Mouse (Mus musculus) thymus, postnatal 36 days (tissue): ENCODE data around the gene Armc8.
A peak's percentile ranks its signal among the peaks of the same experiment; 100 is the strongest.

Experiments
- DNase-seq, 2 experiments: peaks; one replicate each; pipeline ENCODE4 v3.0.0; 2022; ENCODE audit warnings: mixed read lengths in 2 of 2

Armc8 gene

GRCm38 (mm10) chr9:99492634-99493200 lies 76.0 kb downstream of the Armc8 start:
- no peak for DNase-seq

- no peak for DNase-seq
Observed at GRCm38 (mm10) chr9:99491050-99491449, 77.6 kb downstream of the Armc8 start.

- no peak for DNase-seq
Observed at GRCm38 (mm10) chr9:99487841-99488240, 80.9 kb downstream of the Armc8 start.

DNA sequence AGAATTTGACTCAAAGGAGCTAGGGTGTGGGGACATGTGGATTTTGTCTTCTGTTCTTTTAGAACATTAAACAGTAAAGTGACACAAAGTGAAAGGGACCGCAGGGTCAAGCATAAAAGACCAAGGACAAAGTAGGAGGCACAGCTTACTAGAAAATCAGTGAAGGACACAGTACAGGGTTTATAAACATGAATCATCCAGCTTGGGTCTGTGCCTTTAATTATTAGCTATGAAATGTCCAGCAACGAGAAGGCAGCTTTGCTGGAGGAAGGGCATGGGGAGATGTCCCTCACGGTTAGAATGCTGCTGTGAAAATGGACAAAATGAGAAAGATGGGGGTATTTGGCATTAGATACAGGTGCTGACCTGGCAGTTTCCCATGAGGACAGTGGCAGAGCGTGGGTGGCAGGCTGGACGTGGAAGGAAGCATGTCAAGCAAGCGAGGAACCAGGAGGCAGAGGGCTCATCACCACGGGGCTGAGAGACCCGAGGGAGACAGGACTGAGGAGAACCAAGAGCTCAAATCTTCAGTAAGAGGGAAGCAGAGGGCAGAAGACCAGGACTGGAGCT lies 81.5 kb downstream of the Armc8 start:
- no peak for DNase-seq

DNA sequence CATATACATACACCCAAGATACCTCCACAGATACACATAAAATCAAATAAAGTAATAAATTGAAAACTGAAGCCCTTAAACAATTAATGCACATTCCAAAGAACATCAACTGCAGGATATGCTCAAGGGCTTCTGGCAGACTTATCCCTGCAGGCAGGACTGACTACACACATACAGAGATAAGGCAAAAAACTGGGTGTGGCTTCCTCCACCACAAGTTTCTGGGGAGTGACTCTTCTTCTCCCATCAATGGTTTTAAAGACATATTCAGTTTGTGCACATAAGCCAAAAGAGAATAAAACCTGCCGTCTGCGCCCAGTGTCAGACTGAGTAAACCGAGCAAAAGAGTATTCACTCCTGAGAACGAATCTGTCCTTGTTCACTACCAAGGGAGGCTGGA lies 83.6 kb downstream of the Armc8 start:
- no peak for DNase-seq

GRCm38 (mm10) chr9:99484632-99485031 lies 84.1 kb downstream of the Armc8 start:
- no peak for DNase-seq

DNA sequence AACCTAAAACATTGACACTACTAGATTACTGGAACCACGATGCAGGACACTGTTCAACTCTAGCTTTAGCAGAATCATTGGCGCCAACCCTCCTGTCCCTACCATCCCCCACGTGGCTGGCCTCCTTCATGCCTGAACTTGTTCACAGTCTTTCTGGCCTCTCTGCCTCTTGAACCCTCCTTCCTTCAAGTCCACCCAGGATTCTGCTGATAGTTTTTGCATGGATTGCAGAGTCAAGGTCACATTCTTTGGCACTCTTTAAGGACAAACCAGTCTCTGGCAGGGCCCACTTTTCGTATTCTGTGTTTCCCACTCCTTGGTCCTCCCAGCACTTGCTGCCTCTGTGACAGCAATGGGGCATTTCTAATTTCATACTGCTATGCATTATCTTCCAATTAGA lies 85.5 kb downstream of the Armc8 start:
- no peak for DNase-seq

DNA sequence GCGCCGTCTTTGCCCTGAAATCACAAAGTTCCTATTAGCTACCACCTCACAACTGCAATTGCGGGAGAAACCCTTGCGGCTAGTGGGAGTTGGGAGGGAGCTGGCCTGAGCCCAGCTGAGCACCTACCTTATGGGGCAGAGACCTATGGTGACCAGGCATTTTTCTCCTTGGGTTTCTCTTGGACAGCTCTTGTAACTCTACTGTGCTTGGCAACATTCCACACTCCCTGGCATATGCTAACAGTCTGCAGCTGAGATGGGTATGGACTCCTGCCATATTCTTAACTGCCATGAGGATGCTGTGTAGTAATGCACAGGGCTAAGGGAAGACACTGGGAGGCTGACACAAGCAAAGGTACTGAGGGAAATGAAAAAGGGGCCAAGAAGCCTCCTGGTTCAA lies 87.9 kb downstream of the Armc8 start:
- DNase-seq: no peak

- DNase-seq: peak; percentile 5 to 19
Observed at GRCm38 (mm10) chr9:99479181-99479711, 89.5 kb downstream of the Armc8 start.

DNA sequence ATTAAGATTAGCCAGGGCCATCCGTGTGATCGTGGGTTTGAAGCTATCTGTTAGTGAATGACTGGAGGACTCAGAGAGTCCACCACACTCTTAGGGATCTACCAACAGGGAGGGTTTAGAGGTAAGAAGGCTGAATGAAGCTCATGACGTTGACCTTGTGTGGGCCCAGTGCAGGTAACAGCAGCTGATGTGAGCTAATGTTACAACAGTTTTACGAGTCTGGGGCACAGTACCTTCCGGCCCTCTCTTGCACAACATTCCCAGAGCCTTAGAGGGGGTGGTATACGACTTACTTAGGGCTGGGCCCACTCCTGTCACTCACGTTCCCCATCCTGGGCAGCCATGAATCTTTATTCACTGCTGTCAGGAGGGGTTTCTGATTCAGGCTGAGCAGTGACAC lies 97.4 kb downstream of the Armc8 start:
- DNase-seq: no peak

DNA sequence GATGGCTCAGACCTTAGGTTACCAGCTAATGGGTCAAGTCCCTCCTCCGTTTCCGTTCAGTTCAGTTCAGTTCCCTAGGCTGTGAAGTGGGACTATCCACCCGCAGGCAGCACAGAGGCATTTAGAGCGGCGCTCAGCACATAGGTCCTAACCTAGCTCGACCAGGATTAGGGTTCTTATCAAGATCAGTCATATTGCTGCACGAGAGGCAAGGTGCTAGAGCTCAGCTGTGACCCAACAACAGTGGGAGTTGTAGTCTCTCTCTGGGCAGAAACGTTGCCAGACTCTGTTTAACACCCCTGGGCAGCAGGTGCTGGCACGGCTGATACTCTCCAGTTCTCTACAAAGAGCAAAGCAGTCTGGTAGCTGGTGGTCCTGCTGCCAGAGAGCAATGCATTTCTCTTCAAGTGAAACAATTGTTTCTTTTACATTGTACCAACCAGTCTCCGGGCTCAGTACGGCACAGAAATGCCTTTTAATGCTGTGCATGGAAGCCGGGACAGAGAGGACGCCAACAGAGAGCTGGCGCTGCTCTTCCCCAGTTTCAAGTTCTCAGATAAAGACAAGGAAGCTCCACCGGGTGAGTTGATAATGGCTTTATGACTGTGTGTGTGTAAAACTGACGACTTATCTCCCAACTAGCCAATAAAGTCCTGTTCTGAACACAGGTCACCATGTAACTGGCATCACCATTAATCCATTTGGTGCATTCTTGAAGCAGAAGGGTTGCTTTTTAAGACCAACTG lies 98.2 kb downstream of the Armc8 start:
- DNase-seq: no peak

- peak in 1 of 2 experiments; percentile 24 for DNase-seq
Observed at GRCm38 (mm10) chr9:99469681-99470273, 98.9 kb downstream of the Armc8 start.

- DNase-seq: no peak
Observed at GRCm38 (mm10) chr9:99468572-99468971, 100.1 kb downstream of the Armc8 start.

- DNase-seq: no peak
Observed at GRCm38 (mm10) chr9:99464876-99465275, 103.8 kb downstream of the Armc8 start.

DNA sequence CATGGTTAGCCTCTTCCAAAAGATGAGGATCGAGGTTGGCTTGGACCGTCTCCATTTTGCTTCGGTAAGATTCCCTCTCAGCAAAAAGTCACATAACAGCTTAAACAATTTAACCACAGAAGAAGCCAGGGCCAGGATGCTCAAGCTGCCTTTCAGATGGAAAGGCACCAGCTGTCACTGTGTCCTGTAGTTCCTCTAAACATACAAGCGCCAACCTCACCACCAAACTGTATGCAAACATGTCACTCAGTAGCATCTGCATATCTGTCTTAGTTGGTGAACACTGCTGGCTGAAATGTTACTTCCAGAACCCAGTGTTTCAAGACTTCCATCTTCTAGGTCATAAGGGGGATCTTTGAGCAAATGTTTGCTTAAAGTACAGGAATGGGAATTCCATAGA lies 109.0 kb downstream of the Armc8 start:
- no peak for DNase-seq

GRCm38 (mm10) chr9:99458529-99459208 lies 110.0 kb downstream of the Armc8 start:
- DNase-seq: peak; percentile 38 to 49

DNA sequence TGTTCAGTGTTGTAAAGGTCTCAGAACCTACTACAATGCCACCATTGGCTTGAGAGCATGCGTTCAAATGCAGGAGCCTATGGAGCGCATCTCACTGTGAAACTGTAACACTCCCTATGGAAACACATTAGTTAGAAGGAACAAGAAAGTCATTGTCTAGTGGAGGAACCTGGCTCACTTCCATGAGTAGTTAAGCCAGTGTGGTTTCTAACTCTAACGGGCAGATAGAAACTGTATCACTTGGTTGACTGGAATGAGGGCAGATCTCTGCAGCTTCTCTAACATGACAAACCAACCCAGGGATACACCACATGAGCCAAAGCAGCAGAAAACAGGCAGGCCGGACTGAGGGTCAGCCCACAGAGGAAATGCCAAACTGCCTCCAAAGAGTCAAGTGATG lies 114.5 kb downstream of the Armc8 start:
- DNase-seq: no peak

GRCm38 (mm10) chr9:99451161-99451560 lies 117.5 kb downstream of the Armc8 start, which contains the start of gene Nme9:
Gene Nme9, plus strand, starts transcription at chr9:99451475.
- no peak for DNase-seq

DNA sequence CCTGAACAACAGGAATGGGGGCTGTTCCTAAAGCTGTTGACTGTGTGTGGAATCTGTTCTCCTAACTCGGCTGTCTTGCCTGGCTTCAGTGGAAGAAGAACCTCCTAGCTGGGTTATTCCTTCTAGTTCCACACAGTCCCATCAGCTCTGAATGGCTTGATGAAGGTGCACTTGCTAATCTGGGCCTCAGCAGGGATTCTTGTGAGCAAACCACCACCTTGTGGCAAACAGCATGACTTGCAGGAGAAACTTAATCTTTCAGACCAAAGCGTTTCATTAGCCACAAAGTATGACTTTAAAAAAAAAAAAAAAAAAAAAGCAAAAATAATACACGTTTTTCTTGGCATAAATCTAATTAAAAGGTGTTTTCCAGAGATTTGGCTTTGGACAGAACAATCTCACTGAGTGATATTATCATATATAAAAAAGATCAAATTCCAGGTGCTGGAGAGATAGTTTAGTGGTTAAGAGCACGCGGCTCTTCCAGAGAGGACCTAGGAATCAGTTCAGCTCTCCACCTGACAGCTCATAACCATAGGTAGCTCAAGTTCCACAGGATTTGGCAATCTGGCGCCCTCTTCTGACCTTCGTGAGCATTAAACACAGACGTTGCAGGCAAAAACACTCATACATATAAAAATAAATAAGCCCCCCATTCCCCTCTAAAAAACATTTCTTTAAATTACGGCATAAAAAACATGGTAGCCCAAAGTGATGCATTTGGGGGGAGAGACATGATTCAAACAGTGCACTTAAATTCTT lies 118.6 kb downstream of the Armc8 start:
- DNase-seq: no peak

DNA sequence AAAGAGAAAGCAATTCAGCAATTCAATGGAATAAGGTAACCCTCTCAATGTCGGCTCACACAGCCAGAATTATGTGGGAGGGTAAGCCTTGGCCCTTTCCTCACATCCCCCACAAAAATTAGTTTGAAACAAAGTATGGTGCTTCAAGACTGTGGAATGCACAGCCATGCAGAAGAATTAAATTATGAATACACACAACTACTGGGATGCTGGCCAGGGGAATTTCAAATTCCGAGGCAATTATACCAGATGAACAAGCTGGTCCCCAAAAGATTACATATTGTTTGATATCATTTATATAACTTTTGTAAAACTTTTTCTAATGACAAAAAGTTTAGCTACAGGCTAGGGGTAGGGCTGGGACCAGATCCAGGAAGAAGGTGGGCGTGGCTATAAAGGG lies 121.4 kb downstream of the Armc8 start:
- no peak for DNase-seq

- no peak for DNase-seq
Observed at GRCm38 (mm10) chr9:99446259-99446658, 122.4 kb downstream of the Armc8 start.

DNA sequence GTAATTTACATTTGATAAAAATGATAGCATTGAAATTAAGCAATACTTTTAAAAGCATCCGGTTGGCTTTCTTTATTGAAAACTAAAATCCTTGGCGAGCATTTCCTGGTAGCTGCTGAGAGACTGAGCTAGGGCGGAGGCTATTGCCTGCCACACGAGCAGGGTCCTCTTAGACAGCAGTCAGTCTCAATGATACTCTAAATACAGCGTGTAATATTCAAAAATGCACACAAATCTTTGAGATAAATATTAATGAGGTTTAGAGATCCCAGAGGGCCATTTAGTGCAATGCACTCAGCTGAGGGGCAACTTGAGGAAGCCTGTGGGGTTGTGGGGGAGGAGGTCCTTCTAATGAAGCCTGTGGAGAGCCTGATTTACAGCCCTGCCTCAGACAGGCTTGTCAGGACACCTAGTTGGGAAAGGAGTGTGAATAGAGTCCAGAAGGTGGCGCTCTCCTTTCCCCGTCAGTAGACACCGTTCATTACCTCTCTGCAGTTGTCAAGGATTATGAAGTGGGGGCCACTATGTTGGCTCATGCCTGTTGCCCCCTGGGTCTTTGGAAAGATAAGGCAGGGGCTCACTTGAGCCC lies 124.0 kb downstream of the Armc8 start:
- DNase-seq: no peak
